Mouse (Mus musculus): Measurements from ENCODE around the gene Hipk1. TPM values are rescaled to one million over a fixed set of nuclear protein-coding genes. Genes with fewer than 3 reads are reported as not detected.

Gene Hipk1
- total and polyA plus RNA-seq, 2 experiments from 2014 or later = 7.0 to 56.9 TPM

DNA sequence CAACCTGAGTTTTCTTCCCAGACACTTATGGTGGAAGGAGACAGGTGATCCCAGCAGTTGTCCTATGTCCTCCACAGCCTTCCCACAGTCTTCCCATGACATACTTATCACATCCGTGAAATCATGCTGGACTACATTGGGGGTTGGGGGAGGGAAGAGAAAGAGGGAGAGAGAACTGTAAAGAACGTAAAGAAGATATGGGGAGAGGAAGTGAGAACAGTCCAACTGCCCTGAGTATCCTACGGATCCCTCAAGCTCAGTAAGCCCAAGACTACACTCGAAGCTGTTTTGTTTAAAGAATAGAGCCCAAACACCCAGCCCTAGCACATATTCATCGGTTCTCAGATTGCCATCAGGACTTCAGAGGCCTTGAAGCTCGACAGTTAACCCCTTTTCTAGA, 12.7 kb downstream of the Hipk1 start:
- no peak for ATAC-seq (ENCODE audit: insufficient read depth, low read depth)
- TF ChIP-seq CTCF (IDR thresholded peaks at IDR 0.05; ENCODE audit: low read depth) (no peak), EP300 (IDR thresholded peaks at IDR 0.05; ENCODE audit: low read depth) (no peak)
- WGBS = 65% methylated on average over 6 of the region's 6 CpGs

GRCm38 (mm10) chr3:103777940-103778339, 13.4 kb downstream of the Hipk1 start:
- Histone ChIP-seq H3K4me2 (ENCODE audit: low read depth, low read length) (no peak overlapping the region), H3K9ac (replicated peaks; ENCODE audit: low read depth, low read length) (no peak overlapping the region), H3K4me1 (ENCODE audit: control insufficient read depth, insufficient read depth) (peaks cover 22% of the 10 kb centered on the region), H3K27ac (ENCODE audit: low read depth) (peak overlapping the region; percentile 20; the same call in 1 of the 2 replicates), H3K9me3 (replicated peaks; ENCODE audit: control insufficient read depth, low read length) (no peaks in the 10 kb centered on the region), H3K36me3 (replicated peaks; ENCODE audit: control insufficient read depth, insufficient read depth, low read length) (peaks cover 20% of the 10 kb centered on the region; the same call in 1 of the 2 replicates), H3K4me3 (ENCODE audit: low read depth, low read length) (0 out of 2 replicates have a peak overlapping the region, but pooled peaks have one; percentile 1), H3K27me3 (ENCODE audit: control insufficient read depth, insufficient read depth, low read length) (no peaks in the 10 kb centered on the region)
- no peak for TF ChIP-seq EP300 (IDR thresholded peaks at IDR 0.05; ENCODE audit: low read depth)
- TF ChIP-seq CTCF (IDR thresholded peaks at IDR 0.05; ENCODE audit: low read depth) = no peak
- no peak for DNase-seq (ENCODE audit: low spot score)
- WGBS = 70% methylated on average over 11 of the region's 11 CpGs
- ATAC-seq (ENCODE audit: insufficient read depth, low read depth) = no peak

More for the DNA sequence above, 12.7 kb downstream of the Hipk1 start:
- H3K9ac ChIP-seq (replicated peaks; ENCODE audit: low read depth, low read length) = no peak overlapping the region
- peaks cover 20% of the 10 kb centered on the region for H3K4me1 ChIP-seq (ENCODE audit: control insufficient read depth, insufficient read depth)
- peak; percentile 3 for DNase-seq (ENCODE audit: low spot score)
- H3K27ac ChIP-seq (ENCODE audit: low read depth) = no peak overlapping the region
- H3K27me3 ChIP-seq (ENCODE audit: control insufficient read depth, insufficient read depth, low read length) = no peaks in the 10 kb centered on the region
- no peaks in the 10 kb centered on the region for H3K9me3 ChIP-seq (replicated peaks; ENCODE audit: control insufficient read depth, low read length)
- H3K4me2 ChIP-seq (ENCODE audit: low read depth, low read length) = no peak overlapping the region
- peaks cover 18% of the 10 kb centered on the region; the same call in 1 of the 2 replicates for H3K36me3 ChIP-seq (replicated peaks; ENCODE audit: control insufficient read depth, insufficient read depth, low read length)
- no peak overlapping the region for H3K4me3 ChIP-seq (ENCODE audit: low read depth, low read length)

DNA sequence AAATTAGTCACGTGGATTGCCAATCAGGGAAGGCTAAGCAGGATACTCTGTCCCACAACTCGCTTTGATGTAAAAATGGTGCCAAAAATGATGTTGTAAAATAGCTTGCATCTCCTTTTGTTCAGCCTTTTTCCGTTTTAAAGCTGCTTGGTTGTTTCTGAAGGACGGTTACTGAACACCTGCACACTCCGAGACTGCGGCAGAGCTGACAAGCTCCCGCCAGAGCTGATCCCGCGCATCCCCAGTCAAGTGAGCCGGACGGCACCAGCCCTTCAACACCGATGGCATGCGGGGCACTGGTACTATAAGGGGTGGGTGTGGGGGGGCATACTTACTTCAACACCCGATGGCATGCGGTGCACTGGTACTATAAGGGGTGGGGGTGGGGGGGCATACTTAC, 17.4 kb downstream of the Hipk1 start:
- H3K27ac ChIP-seq (ENCODE audit: low read depth) = peak overlapping the region; percentile 87; the same call in 1 of the 2 replicates
- peaks cover 30% of the 10 kb centered on the region for H3K36me3 ChIP-seq (replicated peaks; ENCODE audit: control insufficient read depth, insufficient read depth, low read length)
- H3K27me3 ChIP-seq (ENCODE audit: control insufficient read depth, insufficient read depth, low read length) = no peaks in the 10 kb centered on the region
- H3K9me3 ChIP-seq (replicated peaks; ENCODE audit: control insufficient read depth, low read length) = no peaks in the 10 kb centered on the region
- H3K4me3 ChIP-seq (ENCODE audit: low read depth, low read length) = peak overlapping the region; percentile 5; the same call in 1 of the 2 replicates
- H3K4me2 ChIP-seq (ENCODE audit: low read depth, low read length) = no peak overlapping the region; the same call in 1 of the 2 replicates
- peak; percentile 6 for DNase-seq (ENCODE audit: low spot score)
- H3K4me1 ChIP-seq (ENCODE audit: control insufficient read depth, insufficient read depth) = peaks cover 33% of the 10 kb centered on the region
- WGBS = 63% methylated on average over 15 of the region's 15 CpGs
- TF ChIP-seq EP300 (IDR thresholded peaks at IDR 0.05; ENCODE audit: low read depth) = no peak
- TF ChIP-seq CTCF (IDR thresholded peaks at IDR 0.05; ENCODE audit: low read depth) = no peak
- H3K9ac ChIP-seq (replicated peaks; ENCODE audit: low read depth, low read length) = peak overlapping the region; percentile 44; the same call in 1 of the 2 replicates
- no peak for ATAC-seq (ENCODE audit: insufficient read depth, low read depth)

DNA sequence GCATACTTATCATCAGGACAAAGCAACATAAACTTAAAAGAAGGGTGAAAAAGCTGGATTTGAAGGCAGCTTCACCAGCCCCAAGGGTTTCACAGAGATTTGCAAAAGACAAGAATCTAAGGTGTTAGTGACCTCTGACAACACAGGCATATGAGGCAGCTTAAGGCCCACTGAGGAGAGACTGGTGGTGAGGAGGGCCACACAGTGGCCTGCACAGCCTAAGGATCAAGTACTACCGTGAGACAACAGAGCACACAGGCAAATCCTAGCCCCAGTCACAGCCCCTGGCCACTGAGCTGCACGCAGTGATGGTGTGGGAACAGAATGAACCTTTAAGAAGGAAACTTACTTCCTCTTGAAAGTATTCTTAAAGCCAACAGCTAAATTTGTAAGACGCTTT, 17.9 kb downstream of the Hipk1 start:
- TF ChIP-seq CTCF (IDR thresholded peaks at IDR 0.05; ENCODE audit: low read depth) = no peak
- TF ChIP-seq EP300 (IDR thresholded peaks at IDR 0.05; ENCODE audit: low read depth) = no peak
- H3K4me2 ChIP-seq (ENCODE audit: low read depth, low read length) = no peak overlapping the region; the same call in 1 of the 2 replicates

DNA sequence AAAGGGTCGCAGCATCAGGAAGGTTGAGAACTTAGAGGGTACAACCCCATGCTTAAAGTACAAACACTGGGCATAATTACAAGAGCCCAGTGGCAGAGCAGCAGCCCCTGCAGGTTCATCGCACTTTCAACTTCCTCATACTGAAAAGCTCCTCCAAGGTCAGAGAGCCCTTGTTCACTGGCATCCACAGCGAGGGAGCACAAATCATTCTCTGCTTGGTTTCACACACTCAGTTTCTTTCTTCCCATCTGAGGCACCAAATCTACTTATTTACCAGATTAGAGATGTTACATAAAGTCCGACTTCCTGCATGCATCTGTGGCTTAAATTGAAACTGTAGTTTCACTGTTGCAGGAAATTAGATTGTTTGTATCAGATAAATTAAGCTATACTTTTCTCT, 18.5 kb downstream of the Hipk1 start:
- ATAC-seq (ENCODE audit: insufficient read depth, low read depth) = peak; percentile 37; the same call in 1 of the 2 replicates
- DNase-seq (ENCODE audit: low spot score) = peak; percentile 56
- Histone ChIP-seq H3K9me3 (replicated peaks; ENCODE audit: control insufficient read depth, low read length) (no peaks in the 10 kb centered on the region), H3K27me3 (ENCODE audit: control insufficient read depth, insufficient read depth, low read length) (no peaks in the 10 kb centered on the region), H3K36me3 (replicated peaks; ENCODE audit: control insufficient read depth, insufficient read depth, low read length) (peaks cover 35% of the 10 kb centered on the region), H3K4me1 (ENCODE audit: control insufficient read depth, insufficient read depth) (peaks cover 33% of the 10 kb centered on the region), H3K9ac (replicated peaks; ENCODE audit: low read depth, low read length) (no peak overlapping the region), H3K4me3 (ENCODE audit: low read depth, low read length) (no peak overlapping the region), H3K27ac (ENCODE audit: low read depth) (peak overlapping the region; percentile 87), H3K4me2 (ENCODE audit: low read depth, low read length) (peak overlapping the region; percentile 1; the same call in 1 of the 2 replicates)
- no peak for TF ChIP-seq CTCF (IDR thresholded peaks at IDR 0.05; ENCODE audit: low read depth)
- TF ChIP-seq EP300 (IDR thresholded peaks at IDR 0.05; ENCODE audit: low read depth) = no peak
- WGBS = 35% methylated on average over 4 of the region's 4 CpGs

More for the DNA sequence above, 17.9 kb downstream of the Hipk1 start:
- WGBS = 69% methylated on average over 3 of the region's 3 CpGs
- DNase-seq (ENCODE audit: low spot score) (peak; percentile 4), ATAC-seq (ENCODE audit: insufficient read depth, low read depth) (no peak)
- peaks cover 35% of the 10 kb centered on the region for H3K36me3 ChIP-seq (replicated peaks; ENCODE audit: control insufficient read depth, insufficient read depth, low read length)
- H3K9ac ChIP-seq (replicated peaks; ENCODE audit: low read depth, low read length) = peak overlapping the region; percentile 44
- no peaks in the 10 kb centered on the region for H3K9me3 ChIP-seq (replicated peaks; ENCODE audit: control insufficient read depth, low read length)
- H3K27ac ChIP-seq (ENCODE audit: low read depth) = peak overlapping the region; percentile 87
- no peak overlapping the region; the same call in 1 of the 2 replicates for H3K4me3 ChIP-seq (ENCODE audit: low read depth, low read length)
- H3K27me3 ChIP-seq (ENCODE audit: control insufficient read depth, insufficient read depth, low read length) = no peaks in the 10 kb centered on the region
- peaks cover 33% of the 10 kb centered on the region for H3K4me1 ChIP-seq (ENCODE audit: control insufficient read depth, insufficient read depth)

Measured in heart, postnatal 0 days (tissue).